Mouse (Mus musculus) limb, embryonic 12.5 days (tissue): ENCODE measurements around the gene Capn9. TPM values are rescaled to one million over a fixed set of nuclear protein-coding genes. Genes with fewer than 3 reads are reported as not detected.

ENCODE experiments used
- ATAC-seq: fragments of 200-750 bp; cut with Nextera tagmentation; 2 replicates; pipeline ENCODE4 v1.8.0; 2017; ENCODE audit warnings: low read depth, moderate TSS enrichment; ENCODE audit not compliant: insufficient number of reproducible peaks, insufficient read depth, low FRiP score, low TSS enrichment
- H3K27ac ChIP-seq: fragments of 300-500 bp; sonication (generic); 2 replicates; pipeline ENCODE4 v1.5.1; 2016; ENCODE audit warnings: mild to moderate bottlenecking, moderate library complexity
- H3K27me3 ChIP-seq: fragments of 300-500 bp; sonication (generic); 2 replicates; pipeline ENCODE4 v1.6.1; 2016; ENCODE audit warnings: mild to moderate bottlenecking, moderate library complexity
- H3K36me3 ChIP-seq: fragments of 300-500 bp; sonication (generic); 2 replicates; pipeline ENCODE4 v1.6.1; 2016; ENCODE audit warnings: mild to moderate bottlenecking, moderate library complexity
- H3K4me1 ChIP-seq: fragments of 300-500 bp; sonication (generic); replicated peaks from 2 replicates; pipeline ENCODE4 v1.6.1; 2016
- H3K4me2 ChIP-seq: fragments of 300-500 bp; sonication (generic); 2 replicates; pipeline ENCODE4 v1.6.1; 2016; ENCODE audit warnings: mild to moderate bottlenecking, moderate library complexity
- H3K4me3 ChIP-seq: fragments of 300-500 bp; sonication (generic); replicated peaks from 2 replicates; pipeline ENCODE4 v1.5.1; 2016; ENCODE audit warnings: mild to moderate bottlenecking
- H3K9ac ChIP-seq: fragments of 300-500 bp; sonication (generic); replicated peaks from 2 replicates; pipeline ENCODE4 v1.6.1; 2016; ENCODE audit warnings: mild to moderate bottlenecking, moderate library complexity
- H3K9me3 ChIP-seq: fragments of 300-500 bp; sonication (generic); 2 replicates; pipeline ENCODE4 v1.6.1; 2016; ENCODE audit warnings: mild to moderate bottlenecking, moderate library complexity
- WGBS: fragments of 180-500 bp; shearing (Covaris S2); methylation state at CpG from one replicate; pipeline ENCODE4 v1.1.7; 2016; 5-methylcytosine and 5-hydroxymethylcytosine counted together
- polyA plus RNA-seq: library from polyadenylated mRNA; unstranded; fragments of >200 nt; fragmentation: Nextera tagmentation; extraction: Ambion mirVana; gene quantifications from 2 replicates; pipeline ENCODE4 v1.2.1, GENCODE M21; 2016

Gene Capn9
- polyA plus RNA-seq: not detected in 2 replicates

DNA sequence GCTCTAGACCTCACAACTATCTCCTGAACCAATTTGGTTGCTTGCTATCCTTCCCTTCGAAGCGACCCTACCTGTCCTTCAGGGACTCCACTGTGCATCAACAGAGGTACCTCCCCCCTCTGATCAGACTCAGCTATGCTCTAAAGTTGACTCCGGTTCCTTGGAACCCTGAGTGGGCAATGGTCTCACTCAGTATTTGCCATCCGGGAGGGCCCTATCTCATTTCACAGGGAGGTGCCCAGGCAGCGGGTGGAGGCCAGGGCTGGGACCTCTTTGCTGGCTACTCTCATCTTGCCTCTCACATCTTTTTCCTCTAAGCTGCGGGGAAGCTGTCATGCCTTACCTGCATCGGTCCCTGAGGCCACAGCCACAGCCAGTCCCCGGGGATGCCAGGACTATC lies at the start of gene Capn9:
Gene Capn9 (plus strand): TSS at position 301 of the 400 bp plus-strand sequence.
- Histone ChIP-seq H3K27ac (no peak within 1 kb of the TSS), H3K9me3 (no peaks in the 10 kb centered on the region), H3K36me3 (no peaks in the 10 kb centered on the region), H3K27me3 (no peaks in the 10 kb centered on the region), H3K4me3 (no peak within 1 kb of the TSS), H3K4me1 (no peaks in the 10 kb centered on the region), H3K4me2 (no peak within 1 kb of the TSS), H3K9ac (no peak within 1 kb of the TSS)
- 88% methylated on average over 8 of the region's 8 CpGs for WGBS
- ATAC-seq: no peak

- Histone ChIP-seq H3K27me3 (no peaks in the 10 kb centered on the region), H3K4me2 (no peak overlapping the region), H3K4me3 (no peak overlapping the region), H3K27ac (no peak overlapping the region), H3K9ac (no peak overlapping the region), H3K9me3 (no peaks in the 10 kb centered on the region), H3K4me1 (peaks cover 9% of the 10 kb centered on the region), H3K36me3 (peaks cover 66% of the 10 kb centered on the region)
- 90% methylated on average over 11 of the region's 11 CpGs for WGBS
- no peak for ATAC-seq
Measured at GRCm38 (mm10) chr8:124526261-124526660, 49.6 kb upstream of the Capn9 start.

DNA sequence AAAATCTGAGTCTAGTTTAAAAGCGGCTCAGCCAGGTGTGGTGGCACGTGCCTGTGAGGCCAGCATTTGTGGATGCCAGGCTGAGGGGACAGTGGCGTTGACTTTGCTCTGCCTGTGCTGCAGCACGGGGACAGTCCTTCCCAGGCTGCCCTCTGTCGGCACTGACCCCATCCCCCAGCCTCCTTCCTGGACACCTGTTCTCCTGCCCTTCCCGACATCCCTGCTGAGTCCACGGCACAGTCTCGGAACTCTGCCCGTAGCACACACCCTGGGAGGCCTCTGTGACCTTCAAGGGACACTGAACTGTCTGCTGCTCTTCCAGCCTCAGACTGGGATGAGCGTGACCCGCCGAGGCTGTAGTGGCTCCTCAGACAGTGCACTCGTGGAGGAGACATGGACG lies 45.8 kb upstream of the Capn9 start:
- 91% methylated on average over 14 of the region's 14 CpGs for WGBS

DNA sequence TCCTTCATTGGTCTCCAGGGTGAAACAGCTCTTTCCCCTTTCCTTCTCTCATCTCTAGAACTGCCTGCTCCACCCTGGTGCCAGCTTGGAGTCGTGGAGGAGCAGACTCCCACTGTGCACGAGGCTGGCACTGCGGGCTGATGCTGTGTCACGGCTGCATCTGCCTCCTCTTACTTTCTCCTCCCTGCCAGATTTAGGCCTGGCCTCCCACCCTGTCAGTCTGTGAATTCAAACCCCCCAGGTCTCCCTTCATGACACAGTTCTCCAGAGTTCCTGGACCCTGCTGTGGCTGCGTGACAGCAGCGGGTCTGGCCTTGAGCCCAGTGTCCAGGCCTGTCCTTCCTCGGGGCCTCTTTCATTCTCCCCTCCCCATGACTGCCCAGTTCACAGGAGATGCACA lies 45.4 kb upstream of the Capn9 start:
- Histone ChIP-seq H3K4me2 (no peak overlapping the region), H3K36me3 (peaks cover 96% of the 10 kb centered on the region), H3K4me3 (no peak overlapping the region), H3K9ac (no peak overlapping the region), H3K4me1 (no peaks in the 10 kb centered on the region), H3K9me3 (no peaks in the 10 kb centered on the region), H3K27ac (no peak overlapping the region), H3K27me3 (no peaks in the 10 kb centered on the region)
- WGBS: 91% methylated on average over 7 of the region's 7 CpGs
- no peak for ATAC-seq

More for the DNA sequence above, 45.8 kb upstream of the Capn9 start:
- no peak overlapping the region for H3K9ac ChIP-seq
- no peak for ATAC-seq
- H3K36me3 ChIP-seq: peaks cover 94% of the 10 kb centered on the region
- no peaks in the 10 kb centered on the region for H3K27me3 ChIP-seq
- H3K4me1 ChIP-seq: no peaks in the 10 kb centered on the region
- H3K9me3 ChIP-seq: no peaks in the 10 kb centered on the region
- no peak overlapping the region for H3K4me2 ChIP-seq
- H3K4me3 ChIP-seq: no peak overlapping the region
- H3K27ac ChIP-seq: no peak overlapping the region

DNA sequence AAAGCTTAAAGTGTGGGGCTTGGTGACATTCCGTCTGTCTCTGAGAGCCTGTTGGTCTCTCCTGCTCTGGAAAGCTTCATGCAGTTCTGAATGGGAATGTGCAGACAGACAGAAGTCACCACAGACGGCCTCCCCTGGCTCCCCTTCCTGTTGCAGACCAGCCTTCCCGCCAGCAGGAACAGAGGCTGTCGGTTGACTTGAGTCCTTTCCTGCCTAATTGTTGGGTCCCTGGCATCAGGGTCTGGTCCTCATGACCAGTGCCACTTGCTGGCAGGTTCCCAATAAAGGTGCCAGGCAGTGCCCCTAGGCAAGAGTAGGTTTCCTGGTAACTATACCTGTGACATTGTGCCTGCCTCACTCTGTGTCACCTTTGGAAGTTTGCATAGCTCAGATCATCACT lies 44.9 kb upstream of the Capn9 start:
- no peak for ATAC-seq
- H3K36me3 ChIP-seq: peaks cover 96% of the 10 kb centered on the region

GRCm38 (mm10) chr8:124532626-124533025 lies 43.3 kb upstream of the Capn9 start:
- Histone ChIP-seq H3K9ac (no peak overlapping the region), H3K36me3 (peaks cover 91% of the 10 kb centered on the region), H3K27me3 (no peaks in the 10 kb centered on the region), H3K4me2 (no peak overlapping the region), H3K4me3 (no peak overlapping the region), H3K9me3 (no peaks in the 10 kb centered on the region), H3K4me1 (no peaks in the 10 kb centered on the region), H3K27ac (no peak overlapping the region)
- WGBS: 90% methylated on average over 3 of the region's 3 CpGs
- ATAC-seq: no peak

More for the DNA sequence above, 44.9 kb upstream of the Capn9 start:
- no peaks in the 10 kb centered on the region for H3K4me1 ChIP-seq
- 86% methylated on average over 4 of the region's 4 CpGs for WGBS
- no peaks in the 10 kb centered on the region for H3K27me3 ChIP-seq
- no peak overlapping the region for H3K9ac ChIP-seq
- H3K9me3 ChIP-seq: no peaks in the 10 kb centered on the region
- no peak overlapping the region for H3K27ac ChIP-seq
- H3K4me2 ChIP-seq: no peak overlapping the region
- no peak overlapping the region for H3K4me3 ChIP-seq

GRCm38 (mm10) chr8:124535451-124535850 lies 40.5 kb upstream of the Capn9 start:
- Histone ChIP-seq H3K9me3 (no peaks in the 10 kb centered on the region), H3K27me3 (no peaks in the 10 kb centered on the region), H3K27ac (no peak overlapping the region), H3K36me3 (peaks cover 94% of the 10 kb centered on the region), H3K4me1 (no peaks in the 10 kb centered on the region), H3K9ac (no peak overlapping the region), H3K4me3 (no peak overlapping the region), H3K4me2 (no peak overlapping the region)
- no peak for ATAC-seq
- 93% methylated on average over 5 of the region's 5 CpGs for WGBS

- no peaks in the 10 kb centered on the region for H3K27me3 ChIP-seq
- no peak overlapping the region for H3K4me3 ChIP-seq
- H3K9me3 ChIP-seq: no peaks in the 10 kb centered on the region
- H3K36me3 ChIP-seq: peaks cover 95% of the 10 kb centered on the region
- H3K9ac ChIP-seq: no peak overlapping the region
- no peak overlapping the region for H3K4me2 ChIP-seq
- 94% methylated on average over 12 of the region's 12 CpGs for WGBS
- no peaks in the 10 kb centered on the region for H3K4me1 ChIP-seq
- H3K27ac ChIP-seq: no peak overlapping the region
- no peak for ATAC-seq
Measured at GRCm38 (mm10) chr8:124540906-124541305, 35.0 kb upstream of the Capn9 start.

DNA sequence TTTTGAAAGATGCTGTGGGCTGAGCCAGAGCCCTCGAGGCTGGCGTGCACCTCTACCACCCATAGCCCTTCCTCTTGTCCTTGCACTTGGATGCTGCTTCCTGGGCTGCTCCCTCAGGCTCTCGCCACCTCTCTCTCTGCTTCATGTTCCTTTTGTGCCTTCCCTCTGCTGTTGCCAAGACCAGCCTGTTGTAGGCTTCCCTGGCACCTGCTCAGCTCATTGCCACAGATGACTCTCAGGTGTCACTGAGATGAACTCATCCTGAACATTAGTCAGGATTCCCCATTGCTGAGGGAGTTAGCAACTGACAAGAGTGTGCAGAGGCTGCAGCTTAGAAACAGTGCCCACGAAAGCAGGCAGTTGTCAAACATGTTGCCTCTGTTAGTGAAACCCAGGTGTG lies 33.9 kb upstream of the Capn9 start:
- Histone ChIP-seq H3K27me3 (no peaks in the 10 kb centered on the region), H3K9ac (no peak overlapping the region), H3K4me2 (no peak overlapping the region), H3K4me3 (no peak overlapping the region), H3K9me3 (no peaks in the 10 kb centered on the region), H3K4me1 (no peaks in the 10 kb centered on the region), H3K27ac (no peak overlapping the region), H3K36me3 (peaks cover 97% of the 10 kb centered on the region)
- no peak for ATAC-seq
- WGBS: 94% methylated on average over 4 of the region's 4 CpGs

DNA sequence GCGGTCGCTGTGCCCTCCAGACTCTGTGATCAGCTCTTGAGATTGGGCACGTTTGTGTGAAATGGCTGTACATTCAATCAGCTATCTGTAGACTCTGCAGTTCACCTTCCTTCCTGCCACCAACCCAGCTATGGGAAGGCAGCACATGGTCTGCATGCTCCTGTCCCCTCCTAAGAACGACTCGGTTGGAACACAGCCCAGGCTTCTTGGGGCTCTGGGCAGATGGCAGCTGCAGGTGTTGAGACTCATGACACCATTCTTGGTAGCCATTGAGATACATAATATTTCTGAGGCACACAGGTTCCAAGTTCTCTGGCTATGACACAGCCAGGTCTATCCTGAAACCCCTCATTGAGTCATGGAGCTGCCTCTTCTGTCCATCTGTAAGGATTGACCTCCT lies 32.6 kb upstream of the Capn9 start:
- Histone ChIP-seq H3K27me3 (no peaks in the 10 kb centered on the region), H3K4me3 (no peak overlapping the region), H3K4me2 (no peak overlapping the region), H3K36me3 (peaks cover 99% of the 10 kb centered on the region), H3K27ac (no peak overlapping the region), H3K4me1 (no peaks in the 10 kb centered on the region), H3K9me3 (no peaks in the 10 kb centered on the region), H3K9ac (no peak overlapping the region)
- WGBS: 98% methylated on average over 5 of the region's 5 CpGs
- ATAC-seq: no peak

GRCm38 (mm10) chr8:124546371-124546770 lies 29.5 kb upstream of the Capn9 start:
- Histone ChIP-seq H3K27me3 (no peaks in the 10 kb centered on the region), H3K4me2 (no peak overlapping the region), H3K36me3 (peaks cover 97% of the 10 kb centered on the region), H3K9me3 (no peaks in the 10 kb centered on the region), H3K4me3 (no peak overlapping the region), H3K4me1 (no peaks in the 10 kb centered on the region), H3K27ac (no peak overlapping the region), H3K9ac (no peak overlapping the region)
- 93% methylated on average over 6 of the region's 6 CpGs for WGBS
- ATAC-seq: no peak

- no peak for ATAC-seq
- peaks cover 97% of the 10 kb centered on the region for H3K36me3 ChIP-seq
Measured at GRCm38 (mm10) chr8:124546815-124547214, 29.1 kb upstream of the Capn9 start.

More at GRCm38 (mm10) chr8:124546815-124547214, 29.1 kb upstream of the Capn9 start:
- Histone ChIP-seq H3K4me3 (no peak overlapping the region), H3K27me3 (no peaks in the 10 kb centered on the region), H3K4me1 (no peaks in the 10 kb centered on the region), H3K27ac (no peak overlapping the region), H3K9me3 (no peaks in the 10 kb centered on the region), H3K4me2 (no peak overlapping the region), H3K9ac (no peak overlapping the region)
- 91% methylated on average over 7 of the region's 7 CpGs for WGBS
